Mouse (Mus musculus) intestine, embryonic 14.5 days (tissue): ENCODE data around the gene Tns4. TPM values are rescaled to one million over a fixed set of nuclear protein-coding genes. Genes with fewer than 3 reads are reported as not detected.

Source experiments
- ATAC-seq: fragments of 200-750 bp; cut with Nextera tagmentation; replicated peaks from 2 replicates; pipeline ENCODE4 v1.8.0; 2017; ENCODE audit warnings: low read depth, moderate number of reproducible peaks, moderate TSS enrichment, moderate library complexity; ENCODE audit not compliant: low FRiP score, low TSS enrichment
- DNase-seq: peaks from one replicate; pipeline ENCODE4 v3.0.0-alpha.2; 2018; ENCODE audit warnings: low spot score
- H3K27ac ChIP-seq: fragments of 300-500 bp; sonication (generic); 2 replicates; pipeline ENCODE4 v1.5.1; 2014; ENCODE audit warnings: low read depth, mild to moderate bottlenecking, control low read depth
- H3K27me3 ChIP-seq: fragments of 300-500 bp; sonication (generic); replicated peaks from 2 replicates; pipeline ENCODE4 v1.6.1; 2014; ENCODE audit warnings: low read length, control low read depth; ENCODE audit not compliant: control insufficient read depth, insufficient read depth
- H3K36me3 ChIP-seq: fragments of 300-500 bp; sonication (generic); 2 replicates; pipeline ENCODE4 v1.6.1; 2014; ENCODE audit warnings: low read length, control low read depth; ENCODE audit not compliant: control insufficient read depth, insufficient read depth
- H3K4me1 ChIP-seq: fragments of 300-500 bp; sonication (generic); replicated peaks from 2 replicates; pipeline ENCODE4 v1.6.1; 2014; ENCODE audit warnings: low read length, control low read depth, mixed read lengths; ENCODE audit not compliant: control insufficient read depth, insufficient read depth
- H3K4me2 ChIP-seq: fragments of 300-500 bp; sonication (generic); 2 replicates; pipeline ENCODE4 v1.6.1; 2014; ENCODE audit warnings: low read length
- H3K4me3 ChIP-seq: fragments of 300-500 bp; sonication (generic); 2 replicates; pipeline ENCODE4 v1.5.1; 2014; ENCODE audit warnings: low read depth, low read length, control low read depth, mixed read lengths
- H3K9ac ChIP-seq: fragments of 300-500 bp; sonication (generic); 2 replicates; pipeline ENCODE4 v1.6.1; 2014; ENCODE audit warnings: mild to moderate bottlenecking, low read length
- H3K9me3 ChIP-seq: fragments of 300-500 bp; sonication (generic); 2 replicates; pipeline ENCODE4 v1.6.1; 2016; ENCODE audit warnings: low read length, control low read depth; ENCODE audit not compliant: control insufficient read depth
- WGBS: fragments of 180-500 bp; shearing (Covaris S2); extraction: QIAGEN DNeasy Blood & Tissue Kit; methylation state at CpG from one replicate; pipeline ENCODE4 v1.1.7; 2014; 5-methylcytosine and 5-hydroxymethylcytosine counted together
- polyA plus RNA-seq: library from polyadenylated mRNA; unstranded; fragments of >200 nt; fragmentation: Nextera tagmentation; extraction: Ambion mirVana; gene quantifications from 2 replicates; pipeline ENCODE4 v1.2.1, GENCODE M21; 2014

The Tns4 gene
- polyA plus RNA-seq, 1 experiment from 2014 or later = 0.84 TPM

DNA sequence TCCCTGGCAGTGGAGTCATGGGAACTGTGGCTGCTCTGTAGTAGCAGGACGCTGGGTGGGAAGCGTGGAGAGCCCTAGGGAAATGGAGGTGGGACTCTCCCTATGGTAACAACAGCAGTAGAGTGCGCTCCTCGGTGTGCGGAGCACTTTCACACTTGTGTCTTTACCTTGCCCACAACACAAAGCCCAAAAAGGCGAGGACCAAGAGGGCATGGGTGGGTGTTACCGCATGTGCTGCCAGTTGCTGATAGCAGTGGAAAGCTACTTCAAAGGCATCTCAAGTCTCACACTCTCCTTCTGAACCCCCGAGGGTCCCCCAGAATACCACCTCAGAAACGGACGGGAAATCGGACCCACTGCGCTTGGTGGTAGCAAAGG is 42.3 kb upstream of the Tns4 start:
- DNase-seq (no peak), ATAC-seq (no peak)
- Histone ChIP-seq H3K9ac (peak overlapping the region; percentile 35; the same call in 1 of the 2 replicates), H3K27me3 (no peaks in the 10 kb centered on the region), H3K27ac (peak overlapping the region; percentile 92), H3K36me3 (no peaks in the 10 kb centered on the region), H3K9me3 (no peaks in the 10 kb centered on the region), H3K4me2 (peak overlapping the region; percentile 49), H3K4me1 (peaks cover 52% of the 10 kb centered on the region), H3K4me3 (peak overlapping the region; percentile 18; the same call in 1 of the 2 replicates)
- WGBS = 33% methylated on average over 12 of the region's 12 CpGs

DNA sequence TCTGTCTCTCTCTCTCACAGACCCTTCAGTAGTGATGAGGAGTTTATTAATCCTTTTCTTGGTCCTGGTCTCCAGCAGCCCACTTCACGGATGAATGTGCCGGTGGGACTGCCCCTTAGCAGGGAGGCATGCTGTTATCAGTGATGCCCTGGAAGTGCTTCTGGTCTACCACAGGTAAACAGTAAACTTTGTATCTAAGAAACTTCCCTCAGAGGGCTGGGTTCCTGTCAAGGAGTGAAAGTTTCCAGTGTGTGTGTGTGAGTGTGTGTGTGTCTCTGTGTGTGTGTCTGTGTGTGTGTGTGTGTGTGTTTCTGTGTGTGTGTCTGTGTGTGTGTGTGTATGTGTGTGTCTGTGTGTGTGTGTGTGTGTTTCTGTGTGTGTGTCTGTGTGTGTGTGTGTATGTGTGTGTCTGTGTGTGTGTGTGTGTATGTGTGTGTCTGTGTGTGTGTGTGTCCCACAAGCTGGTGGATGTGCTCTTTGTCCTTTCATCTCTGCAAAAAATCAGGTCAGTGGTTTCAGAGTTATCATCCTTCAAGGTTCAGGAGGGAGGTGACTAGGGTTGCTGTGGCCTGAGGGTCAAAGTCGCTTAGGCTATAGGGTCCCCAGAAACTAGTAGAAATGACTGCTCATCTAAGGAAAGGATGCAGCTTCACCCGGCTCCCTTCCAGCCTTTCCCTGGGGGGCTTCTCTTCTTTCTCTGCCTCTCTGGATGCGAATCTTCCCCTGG is 41.8 kb upstream of the Tns4 start:
- WGBS = 49% methylated on average over 5 of the region's 5 CpGs

GRCm38 (mm10) chr11:99129287-99129686 is 40.2 kb upstream of the Tns4 start:
- no peak overlapping the region for H3K9ac ChIP-seq
- ATAC-seq (no peak), DNase-seq (no peak)
- no peak overlapping the region for H3K4me3 ChIP-seq
- 37% methylated on average over 2 of the region's 2 CpGs for WGBS
- H3K4me1 ChIP-seq = peaks cover 48% of the 10 kb centered on the region
- no peaks in the 10 kb centered on the region for H3K9me3 ChIP-seq
- no peak overlapping the region for H3K4me2 ChIP-seq
- H3K27me3 ChIP-seq = no peaks in the 10 kb centered on the region
- no peaks in the 10 kb centered on the region for H3K36me3 ChIP-seq
- H3K27ac ChIP-seq = no peak overlapping the region

More for the DNA sequence above, 41.8 kb upstream of the Tns4 start:
- H3K9me3 ChIP-seq = no peaks in the 10 kb centered on the region
- H3K4me1 ChIP-seq = peaks cover 52% of the 10 kb centered on the region
- no peak overlapping the region for H3K9ac ChIP-seq
- H3K4me3 ChIP-seq = no peak overlapping the region
- no peak for ATAC-seq
- H3K36me3 ChIP-seq = no peaks in the 10 kb centered on the region
- H3K27me3 ChIP-seq = no peaks in the 10 kb centered on the region
- no peak overlapping the region for H3K27ac ChIP-seq
- no peak overlapping the region for H3K4me2 ChIP-seq
- no peak for DNase-seq

- WGBS = 82% methylated on average over 18 of the region's 18 CpGs
- no peak overlapping the region for H3K4me2 ChIP-seq
- no peak overlapping the region for H3K9ac ChIP-seq
- ATAC-seq (no peak), DNase-seq (no peak)
- peaks cover 35% of the 10 kb centered on the region for H3K4me1 ChIP-seq
- H3K27me3 ChIP-seq = no peaks in the 10 kb centered on the region
- H3K36me3 ChIP-seq = no peaks in the 10 kb centered on the region
- H3K4me3 ChIP-seq = no peak overlapping the region
- no peaks in the 10 kb centered on the region for H3K9me3 ChIP-seq
- no peak overlapping the region for H3K27ac ChIP-seq
Observed at GRCm38 (mm10) chr11:99127785-99128682, 38.9 kb upstream of the Tns4 start.

- H3K4me1 ChIP-seq = peaks cover 27% of the 10 kb centered on the region
- H3K9ac ChIP-seq = no peak overlapping the region
- H3K4me3 ChIP-seq = no peak overlapping the region
- no peaks in the 10 kb centered on the region for H3K36me3 ChIP-seq
- H3K4me2 ChIP-seq = no peak overlapping the region
- peak overlapping the region; percentile 34 for H3K27ac ChIP-seq
- WGBS = 29% methylated on average over 5 of the region's 5 CpGs
- DNase-seq (no peak), ATAC-seq (no peak)
- H3K27me3 ChIP-seq = no peaks in the 10 kb centered on the region
- no peaks in the 10 kb centered on the region for H3K9me3 ChIP-seq
Observed at GRCm38 (mm10) chr11:99126482-99127253, 37.6 kb upstream of the Tns4 start.

GRCm38 (mm10) chr11:99124635-99125029 is 35.5 kb upstream of the Tns4 start:
- Histone ChIP-seq H3K9ac (no peak overlapping the region), H3K36me3 (no peaks in the 10 kb centered on the region), H3K4me1 (peaks cover 30% of the 10 kb centered on the region), H3K9me3 (no peaks in the 10 kb centered on the region), H3K4me3 (no peak overlapping the region), H3K4me2 (no peak overlapping the region), H3K27me3 (no peaks in the 10 kb centered on the region), H3K27ac (0 out of 2 replicates have a peak overlapping the region, but pooled peaks have one; percentile 16)
- ATAC-seq = no peak
- WGBS = 46% methylated on average over 10 of the region's 10 CpGs
- DNase-seq = no peak

- H3K9me3 ChIP-seq = no peaks in the 10 kb centered on the region
- H3K27me3 ChIP-seq = no peaks in the 10 kb centered on the region
- ATAC-seq (no peak; the same call in 1 of the 2 replicates), DNase-seq (no peak)
- 0 out of 2 replicates have a peak overlapping the region, but pooled peaks have one; percentile 16 for H3K27ac ChIP-seq
- no peak overlapping the region for H3K4me2 ChIP-seq
- no peak overlapping the region for H3K4me3 ChIP-seq
- H3K4me1 ChIP-seq = peaks cover 30% of the 10 kb centered on the region
- 54% methylated on average over 15 of the region's 15 CpGs for WGBS
- no peak overlapping the region for H3K9ac ChIP-seq
- no peaks in the 10 kb centered on the region for H3K36me3 ChIP-seq
Observed at GRCm38 (mm10) chr11:99123977-99124634, 35.0 kb upstream of the Tns4 start.

GRCm38 (mm10) chr11:99122703-99123102 is 33.6 kb upstream of the Tns4 start:
- Histone ChIP-seq H3K27me3 (no peaks in the 10 kb centered on the region), H3K27ac (no peak overlapping the region), H3K36me3 (no peaks in the 10 kb centered on the region), H3K4me3 (no peak overlapping the region), H3K4me1 (peaks cover 30% of the 10 kb centered on the region), H3K9me3 (peaks cover 3% of the 10 kb centered on the region; the same call in 1 of the 2 replicates), H3K4me2 (no peak overlapping the region), H3K9ac (no peak overlapping the region)
- WGBS = 65% methylated on average over 3 of the region's 3 CpGs
- ATAC-seq = no peak
- DNase-seq = no peak
